Mouse (Mus musculus) embryonic facial prominence, embryonic 14.5 days (tissue): Measurements from ENCODE around the gene Daam2. TPM values are rescaled to one million over a fixed set of nuclear protein-coding genes. Genes with fewer than 3 reads are reported as not detected.
A peak's percentile ranks its signal among the peaks of the same experiment; 100 is the strongest.

Experiments
- ATAC-seq: fragments of 200-750 bp; cut with Nextera tagmentation; 2 replicates; pipeline ENCODE4 v1.8.0; 2017; ENCODE audit warnings: low read depth, moderate number of reproducible peaks, moderate TSS enrichment
- DNase-seq: peaks from one replicate; pipeline ENCODE4 v3.0.0-alpha.2; 2015; ENCODE audit warnings: low spot score
- H3K27ac ChIP-seq: fragments of 300-500 bp; sonication (generic); replicated peaks from 2 replicates; pipeline ENCODE4 v1.5.1; 2014; ENCODE audit warnings: low read depth, mild to moderate bottlenecking, low read length, moderate library complexity
- H3K27me3 ChIP-seq: fragments of 300-500 bp; sonication (generic); replicated peaks from 2 replicates; pipeline ENCODE4 v1.6.1; 2014; ENCODE audit warnings: low read length; ENCODE audit not compliant: control insufficient read depth, insufficient read depth
- H3K36me3 ChIP-seq: fragments of 300-500 bp; sonication (generic); 2 replicates; pipeline ENCODE4 v1.6.1; 2014; ENCODE audit warnings: low read length, mixed read lengths; ENCODE audit not compliant: control insufficient read depth, insufficient read depth
- H3K4me1 ChIP-seq: fragments of 300-500 bp; sonication (generic); 2 replicates; pipeline ENCODE4 v1.6.1; 2014; ENCODE audit warnings: antibody characterized with exemption, low read length; ENCODE audit not compliant: control insufficient read depth, insufficient read depth
- H3K4me2 ChIP-seq: fragments of 300-500 bp; sonication (generic); 2 replicates; pipeline ENCODE4 v1.6.1; 2014; ENCODE audit warnings: low read depth, mild to moderate bottlenecking, low read length, moderate library complexity, mixed read lengths
- H3K4me3 ChIP-seq: fragments of 300-500 bp; sonication (generic); 2 replicates; pipeline ENCODE4 v1.5.1; 2014; ENCODE audit warnings: low read depth, mild to moderate bottlenecking, low read length
- H3K9ac ChIP-seq: fragments of 300-500 bp; sonication (generic); 2 replicates; pipeline ENCODE4 v1.6.1; 2014; ENCODE audit warnings: low read depth, mild to moderate bottlenecking, low read length, moderate library complexity, mixed read lengths
- H3K9me3 ChIP-seq: fragments of 300-500 bp; sonication (generic); 2 replicates; pipeline ENCODE4 v1.6.1; 2016; ENCODE audit warnings: low read length; ENCODE audit not compliant: control insufficient read depth
- WGBS: fragments of 180-500 bp; shearing (Covaris S2); extraction: QIAGEN DNeasy Blood & Tissue Kit; methylation state at CpG from one replicate; pipeline ENCODE4 v1.1.7; 2014; 5-methylcytosine and 5-hydroxymethylcytosine counted together
- polyA plus RNA-seq: library from polyadenylated mRNA; unstranded; fragments of >200 nt; fragmentation: Nextera tagmentation; extraction: Ambion mirVana; gene quantifications from 2 replicates; pipeline ENCODE4 v1.2.1, GENCODE M21; 2014

The Daam2 gene
- polyA plus RNA-seq, 1 experiment from 2014 or later, result 8.0 TPM

GRCm38 (mm10) chr17:49498169-49498568, 66.0 kb downstream of the Daam2 start:
- Histone ChIP-seq H3K9me3 (no peaks in the 10 kb centered on the region), H3K9ac (no peak overlapping the region), H3K27ac (no peak overlapping the region), H3K27me3 (no peaks in the 10 kb centered on the region), H3K4me2 (no peak overlapping the region), H3K36me3 (peaks cover 32% of the 10 kb centered on the region), H3K4me1 (no peaks in the 10 kb centered on the region), H3K4me3 (no peak overlapping the region)
- 75% methylated on average over 3 of the region's 3 CpGs for WGBS
- no peak for DNase-seq
- no peak for ATAC-seq

- DNase-seq, result no peak
- 89% methylated on average over 4 of the region's 4 CpGs for WGBS
- Histone ChIP-seq H3K27me3 (no peaks in the 10 kb centered on the region), H3K36me3 (peaks cover 56% of the 10 kb centered on the region), H3K27ac (no peak overlapping the region), H3K9me3 (no peaks in the 10 kb centered on the region), H3K9ac (no peak overlapping the region), H3K4me2 (no peak overlapping the region), H3K4me1 (no peaks in the 10 kb centered on the region), H3K4me3 (no peak overlapping the region)
- ATAC-seq, result no peak
Measured at GRCm38 (mm10) chr17:49493276-49493675, 70.9 kb downstream of the Daam2 start.

GRCm38 (mm10) chr17:49489098-49489497, 75.0 kb downstream of the Daam2 start:
- Histone ChIP-seq H3K27ac (no peak overlapping the region), H3K9ac (no peak overlapping the region), H3K9me3 (no peaks in the 10 kb centered on the region), H3K4me1 (no peaks in the 10 kb centered on the region), H3K4me2 (no peak overlapping the region), H3K4me3 (no peak overlapping the region), H3K36me3 (peaks cover 67% of the 10 kb centered on the region), H3K27me3 (no peaks in the 10 kb centered on the region)
- ATAC-seq (no peak), DNase-seq (peak; percentile 8)
- WGBS, result 70% methylated on average over 5 of the region's 5 CpGs

GRCm38 (mm10) chr17:49484435-49484834, 79.7 kb downstream of the Daam2 start:
- no peak overlapping the region for H3K27ac ChIP-seq
- no peaks in the 10 kb centered on the region for H3K4me1 ChIP-seq
- H3K9me3 ChIP-seq, result no peaks in the 10 kb centered on the region
- H3K27me3 ChIP-seq, result no peaks in the 10 kb centered on the region
- H3K4me2 ChIP-seq, result no peak overlapping the region
- peaks cover 75% of the 10 kb centered on the region for H3K36me3 ChIP-seq
- 62% methylated on average over 3 of the region's 3 CpGs for WGBS
- DNase-seq (no peak), ATAC-seq (no peak)
- no peak overlapping the region for H3K4me3 ChIP-seq
- no peak overlapping the region for H3K9ac ChIP-seq

- DNase-seq, result no peak
- no peak for ATAC-seq
- 85% methylated on average over 3 of the region's 3 CpGs for WGBS
- Histone ChIP-seq H3K9me3 (no peaks in the 10 kb centered on the region), H3K4me2 (no peak overlapping the region), H3K4me1 (no peaks in the 10 kb centered on the region), H3K9ac (no peak overlapping the region), H3K36me3 (peaks cover 72% of the 10 kb centered on the region), H3K27me3 (no peaks in the 10 kb centered on the region), H3K27ac (no peak overlapping the region), H3K4me3 (no peak overlapping the region)
Measured at GRCm38 (mm10) chr17:49481876-49482275, 82.3 kb downstream of the Daam2 start.

- H3K27me3 ChIP-seq, result no peaks in the 10 kb centered on the region
- no peak overlapping the region for H3K27ac ChIP-seq
- H3K9ac ChIP-seq, result no peak overlapping the region
- H3K4me1 ChIP-seq, result 0 out of 2 replicates have a peak, but pooled peaks cover 2% of the 10 kb centered on the region
- H3K4me3 ChIP-seq, result no peak overlapping the region
- DNase-seq (peak; percentile 88), ATAC-seq (peak; percentile 41; the same call in 1 of the 2 replicates)
- H3K9me3 ChIP-seq, result no peaks in the 10 kb centered on the region
- H3K4me2 ChIP-seq, result no peak overlapping the region
- 47% methylated on average over 4 of the region's 4 CpGs for WGBS
- H3K36me3 ChIP-seq, result peaks cover 56% of the 10 kb centered on the region
Measured at GRCm38 (mm10) chr17:49477370-49477769, 86.8 kb downstream of the Daam2 start.

- H3K4me2 ChIP-seq, result no peak overlapping the region
- no peaks in the 10 kb centered on the region for H3K9me3 ChIP-seq
- no peak for DNase-seq
- no peaks in the 10 kb centered on the region for H3K27me3 ChIP-seq
- no peak overlapping the region for H3K4me3 ChIP-seq
- 0 out of 2 replicates have a peak, but pooled peaks cover 2% of the 10 kb centered on the region for H3K4me1 ChIP-seq
- 83% methylated on average over 1 of the region's 1 CpGs for WGBS
- peaks cover 60% of the 10 kb centered on the region for H3K36me3 ChIP-seq
- H3K9ac ChIP-seq, result no peak overlapping the region
- H3K27ac ChIP-seq, result no peak overlapping the region
- no peak for ATAC-seq
Measured at GRCm38 (mm10) chr17:49475174-49475573, 89.0 kb downstream of the Daam2 start.

GRCm38 (mm10) chr17:49474051-49474450, 90.1 kb downstream of the Daam2 start:
- Histone ChIP-seq H3K4me1 (0 out of 2 replicates have a peak, but pooled peaks cover 2% of the 10 kb centered on the region), H3K9ac (no peak overlapping the region), H3K36me3 (peaks cover 57% of the 10 kb centered on the region), H3K9me3 (no peaks in the 10 kb centered on the region), H3K4me2 (no peak overlapping the region), H3K4me3 (no peak overlapping the region), H3K27me3 (no peaks in the 10 kb centered on the region), H3K27ac (no peak overlapping the region)
- DNase-seq, result no peak
- no peak for ATAC-seq
- 78% methylated on average over 4 of the region's 4 CpGs for WGBS

- Histone ChIP-seq H3K4me1 (0 out of 2 replicates have a peak, but pooled peaks cover 2% of the 10 kb centered on the region), H3K4me2 (no peak overlapping the region), H3K9ac (no peak overlapping the region), H3K36me3 (peaks cover 49% of the 10 kb centered on the region), H3K9me3 (no peaks in the 10 kb centered on the region), H3K27ac (no peak overlapping the region; the same call in 1 of the 2 replicates), H3K4me3 (no peak overlapping the region), H3K27me3 (no peaks in the 10 kb centered on the region)
- ATAC-seq (peak; percentile 60), DNase-seq (peak; percentile 61)
- 42% methylated on average over 8 of the region's 8 CpGs for whole genome bisulfite sequencing
Measured at GRCm38 (mm10) chr17:49472626-49473025, 91.5 kb downstream of the Daam2 start.
